Mouse (Mus musculus) heart, adult 8-10 months (tissue): ENCODE data around the gene 4930568D16Rik. TPM values are rescaled to one million over a fixed set of nuclear protein-coding genes. Genes with fewer than 3 reads are reported as not detected.

ENCODE experiments used
- DNase-seq: peaks from one replicate; pipeline ENCODE4 v3.0.0; 2022; ENCODE audit warnings: low spot score
- total RNA-seq, 4 experiments: library from RNA; stranded (reverse); gene quantifications; 2 replicates each; pipeline ENCODE4 v1.2.4; 2022

The 4930568D16Rik gene
- total RNA-seq, 4 experiments from 2014 or later, result not detected

GRCm38 (mm10) chr2:35345984-35346383, 21.5 kb downstream of the 4930568D16Rik start:
- DNase-seq, result no peak

- DNase-seq, result no peak
Measured at GRCm38 (mm10) chr2:35342605-35343004, 24.9 kb downstream of the 4930568D16Rik start.

- peak; percentile 57 for DNase-seq
Measured at GRCm38 (mm10) chr2:35338707-35339106, 28.8 kb downstream of the 4930568D16Rik start.

GRCm38 (mm10) chr2:35338036-35338435, 29.5 kb downstream of the 4930568D16Rik start:
- DNase-seq, result no peak

GRCm38 (mm10) chr2:35337419-35337818, 30.1 kb downstream of the 4930568D16Rik start:
- peak; percentile 49 for DNase-seq

- peak; percentile 99 for DNase-seq
Measured at GRCm38 (mm10) chr2:35336388-35337280, 30.9 kb downstream of the 4930568D16Rik start, which contains the start of gene Stom. Gene Stom, minus strand, starts transcription at chr2:35336976.

GRCm38 (mm10) chr2:35335620-35336019, 31.9 kb downstream of the 4930568D16Rik start:
- no peak for DNase-seq

- no peak for DNase-seq
Measured at GRCm38 (mm10) chr2:35333670-35334069, 33.9 kb downstream of the 4930568D16Rik start.

GRCm38 (mm10) chr2:35331205-35331604, 36.3 kb downstream of the 4930568D16Rik start:
- DNase-seq, result no peak

GRCm38 (mm10) chr2:35329061-35329460, 38.5 kb downstream of the 4930568D16Rik start:
- no peak for DNase-seq

GRCm38 (mm10) chr2:35328064-35328792, 39.3 kb downstream of the 4930568D16Rik start:
- no peak for DNase-seq

GRCm38 (mm10) chr2:35327583-35327982, 39.9 kb downstream of the 4930568D16Rik start:
- DNase-seq, result no peak

GRCm38 (mm10) chr2:35326931-35327330, 40.6 kb downstream of the 4930568D16Rik start:
- DNase-seq, result no peak

- no peak for DNase-seq
Measured at GRCm38 (mm10) chr2:35325930-35326329, 41.6 kb downstream of the 4930568D16Rik start.

- peak; percentile 68 for DNase-seq
Measured at GRCm38 (mm10) chr2:35322404-35323164, 44.9 kb downstream of the 4930568D16Rik start.

GRCm38 (mm10) chr2:35320399-35320798, 47.1 kb downstream of the 4930568D16Rik start:
- no peak for DNase-seq

- DNase-seq, result no peak
Measured at GRCm38 (mm10) chr2:35318405-35318804, 49.1 kb downstream of the 4930568D16Rik start.

GRCm38 (mm10) chr2:35317604-35318003, 49.9 kb downstream of the 4930568D16Rik start:
- DNase-seq, result no peak

GRCm38 (mm10) chr2:35314300-35314699, 53.2 kb downstream of the 4930568D16Rik start:
- DNase-seq, result no peak

- no peak for DNase-seq
Measured at GRCm38 (mm10) chr2:35309906-35310493, 57.5 kb downstream of the 4930568D16Rik start.

- DNase-seq, result no peak
Measured at GRCm38 (mm10) chr2:35308166-35308565, 59.4 kb downstream of the 4930568D16Rik start.
